Mouse (Mus musculus) neural tube, embryonic 12.5 days (tissue): ENCODE measurements around the gene Cltc. TPM values are rescaled to one million over a fixed set of nuclear protein-coding genes. Genes with fewer than 3 reads are reported as not detected.

Experiments
- ATAC-seq: fragments of 200-750 bp; cut with Nextera tagmentation; 2 replicates; pipeline ENCODE4 v1.8.0; 2017; ENCODE audit warnings: low read depth, mild to moderate bottlenecking, moderate TSS enrichment, moderate library complexity; ENCODE audit not compliant: low FRiP score
- H3K27ac ChIP-seq: fragments of 300-500 bp; sonication (generic); 2 replicates; pipeline ENCODE4 v1.5.1; 2016
- H3K27me3 ChIP-seq: fragments of 300-500 bp; sonication (generic); replicated peaks from 2 replicates; pipeline ENCODE4 v1.6.1; 2016; ENCODE audit warnings: mild to moderate bottlenecking
- H3K36me3 ChIP-seq: fragments of 300-500 bp; sonication (generic); 2 replicates; pipeline ENCODE4 v1.6.1; 2016; ENCODE audit warnings: mild to moderate bottlenecking
- H3K4me1 ChIP-seq: fragments of 300-500 bp; sonication (generic); 2 replicates; pipeline ENCODE4 v1.6.1; 2016
- H3K4me2 ChIP-seq: fragments of 300-500 bp; sonication (generic); replicated peaks from 2 replicates; pipeline ENCODE4 v1.6.1; 2016; ENCODE audit warnings: mild to moderate bottlenecking
- H3K4me3 ChIP-seq: fragments of 300-500 bp; sonication (generic); 2 replicates; pipeline ENCODE4 v1.5.1; 2016
- H3K9ac ChIP-seq: fragments of 300-500 bp; sonication (generic); 2 replicates; pipeline ENCODE4 v1.6.1; 2016; ENCODE audit warnings: mild to moderate bottlenecking
- H3K9me3 ChIP-seq: fragments of 300-500 bp; sonication (generic); 2 replicates; pipeline ENCODE4 v1.6.1; 2016; ENCODE audit warnings: mild to moderate bottlenecking
- WGBS: fragments of 180-500 bp; shearing (Covaris S2); methylation state at CpG from one replicate; pipeline ENCODE4 v1.1.7; 2016; 5-methylcytosine and 5-hydroxymethylcytosine counted together
- polyA plus RNA-seq: library from polyadenylated mRNA; unstranded; fragments of >200 nt; fragmentation: Nextera tagmentation; extraction: Ambion mirVana; gene quantifications from 2 replicates; pipeline ENCODE4 v1.2.1, GENCODE M21; 2016

The Cltc gene
- polyA plus RNA-seq, 1 experiment from 2014 or later: 166 TPM

- Histone ChIP-seq H3K4me3 (no peak overlapping the region), H3K36me3 (no peaks in the 10 kb centered on the region), H3K9ac (no peak overlapping the region), H3K4me2 (no peak overlapping the region), H3K9me3 (no peaks in the 10 kb centered on the region), H3K27me3 (no peaks in the 10 kb centered on the region), H3K4me1 (no peaks in the 10 kb centered on the region), H3K27ac (no peak overlapping the region)
- 68% methylated on average over 6 of the region's 6 CpGs for whole genome bisulfite sequencing
- ATAC-seq: no peak
These were observed 106.7 kb downstream of the Cltc start for GRCm38 (mm10) chr11:86650676-86651075.

GRCm38 (mm10) chr11:86649542-86649941 lies 107.8 kb downstream of the Cltc start:
- Histone ChIP-seq H3K36me3 (no peaks in the 10 kb centered on the region), H3K27me3 (no peaks in the 10 kb centered on the region), H3K9ac (no peak overlapping the region), H3K27ac (no peak overlapping the region), H3K4me3 (no peak overlapping the region), H3K9me3 (no peaks in the 10 kb centered on the region), H3K4me2 (no peak overlapping the region), H3K4me1 (no peaks in the 10 kb centered on the region)
- no peak for ATAC-seq
- 84% methylated on average over 1 of the region's 1 CpGs for WGBS

GRCm38 (mm10) chr11:86647706-86648447 lies 109.5 kb downstream of the Cltc start:
- 81% methylated on average over 15 of the region's 15 CpGs for WGBS
- ATAC-seq: no peak
- H3K9ac ChIP-seq: no peak overlapping the region
- H3K9me3 ChIP-seq: no peaks in the 10 kb centered on the region
- H3K36me3 ChIP-seq: peaks cover 5% of the 10 kb centered on the region
- no peak overlapping the region for H3K4me2 ChIP-seq
- no peaks in the 10 kb centered on the region for H3K4me1 ChIP-seq
- no peaks in the 10 kb centered on the region for H3K27me3 ChIP-seq
- no peak overlapping the region for H3K27ac ChIP-seq
- H3K4me3 ChIP-seq: no peak overlapping the region

GRCm38 (mm10) chr11:86646885-86647459 lies 110.4 kb downstream of the Cltc start:
- WGBS: 90% methylated on average over 3 of the region's 3 CpGs
- no peak overlapping the region for H3K27ac ChIP-seq

GRCm38 (mm10) chr11:86646136-86646834 lies 111.1 kb downstream of the Cltc start:
- no peak for ATAC-seq

More at GRCm38 (mm10) chr11:86646885-86647459, 110.4 kb downstream of the Cltc start:
- no peaks in the 10 kb centered on the region for H3K4me1 ChIP-seq
- no peak overlapping the region for H3K4me2 ChIP-seq
- peaks cover 9% of the 10 kb centered on the region for H3K36me3 ChIP-seq
- no peak overlapping the region for H3K9ac ChIP-seq
- no peaks in the 10 kb centered on the region for H3K9me3 ChIP-seq
- H3K27me3 ChIP-seq: no peaks in the 10 kb centered on the region
- ATAC-seq: no peak
- H3K4me3 ChIP-seq: no peak overlapping the region

GRCm38 (mm10) chr11:86644553-86644952 lies 112.8 kb downstream of the Cltc start:
- WGBS: 96% methylated on average over 4 of the region's 4 CpGs
- H3K4me1 ChIP-seq: no peaks in the 10 kb centered on the region
- no peak overlapping the region for H3K4me3 ChIP-seq
- no peak overlapping the region for H3K4me2 ChIP-seq
- no peak overlapping the region for H3K9ac ChIP-seq
- peaks cover 12% of the 10 kb centered on the region for H3K36me3 ChIP-seq
- H3K9me3 ChIP-seq: no peaks in the 10 kb centered on the region
- H3K27me3 ChIP-seq: no peaks in the 10 kb centered on the region
- no peak overlapping the region for H3K27ac ChIP-seq
- ATAC-seq: no peak

More at GRCm38 (mm10) chr11:86646136-86646834, 111.1 kb downstream of the Cltc start:
- Histone ChIP-seq H3K4me2 (no peak overlapping the region), H3K9ac (no peak overlapping the region), H3K4me3 (no peak overlapping the region), H3K4me1 (no peaks in the 10 kb centered on the region), H3K9me3 (no peaks in the 10 kb centered on the region), H3K36me3 (peaks cover 9% of the 10 kb centered on the region), H3K27ac (no peak overlapping the region), H3K27me3 (no peaks in the 10 kb centered on the region)
- 61% methylated on average over 7 of the region's 7 CpGs for WGBS

Other genes with a start within 250 kb of the Cltc start
- 68.9 and 71.8 TPM in 2 replicates for gene Rps6kb1, start 212.8 kb downstream of the Cltc start, polyA plus RNA-seq
- 10.7 and 11.9 TPM in 2 replicates for gene Tubd1, start 212.6 kb downstream of the Cltc start, polyA plus RNA-seq
- gene Vmp1, start 73.7 kb downstream of the Cltc start, polyA plus RNA-seq: 96.6 and 97.0 TPM in 2 replicates
- 32.0 and 32.7 TPM in 2 replicates for gene Ptrh2, start 73.6 kb downstream of the Cltc start, polyA plus RNA-seq
- gene Dhx40, start 50.2 kb upstream of the Cltc start, polyA plus RNA-seq: 32.3 and 35.5 TPM in 2 replicates
- 6.3 and 6.6 TPM in 2 replicates for gene Ypel2, start 236.1 kb upstream of the Cltc start, polyA plus RNA-seq